Mouse (Mus musculus) heart, adult 18-20 months (tissue): Measurements from ENCODE around the gene Commd1. TPM values are rescaled to one million over a fixed set of nuclear protein-coding genes. Genes with fewer than 3 reads are reported as not detected.
A peak's percentile ranks its signal among the peaks of the same experiment; 100 is the strongest.

ENCODE experiments used
- DNase-seq, 2 experiments: peaks; one replicate each; pipeline ENCODE4 v3.0.0; 2021 to 2022; ENCODE audit warnings: mixed read lengths in 1 of 2
- total RNA-seq, 2 experiments: library from RNA; stranded (reverse); gene quantifications; 2 replicates each; pipeline ENCODE4 v1.2.3; 2021

The Commd1 gene
- total RNA-seq, 2 experiments from 2014 or later: 154 to 162 TPM

DNA sequence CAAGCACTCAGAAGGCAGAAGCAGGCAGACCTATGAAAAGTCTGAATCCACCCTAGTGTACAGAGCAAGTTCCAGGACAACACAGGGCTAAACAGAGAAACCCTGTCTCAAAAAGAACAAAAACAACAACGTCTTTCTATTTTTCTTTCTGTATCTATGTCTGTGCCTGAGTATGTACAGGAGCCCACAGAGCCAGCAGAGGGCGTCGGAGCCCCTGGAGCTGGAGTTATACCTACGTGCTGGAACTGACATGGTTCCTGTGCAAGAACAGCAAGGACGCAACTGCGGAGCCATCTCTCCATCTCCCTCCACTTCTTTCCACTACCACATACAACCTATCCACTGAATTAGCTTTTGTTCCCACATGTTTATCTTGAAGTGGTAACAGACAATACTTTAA is 32.1 kb downstream of the Commd1 start:
- DNase-seq: no peak

DNA sequence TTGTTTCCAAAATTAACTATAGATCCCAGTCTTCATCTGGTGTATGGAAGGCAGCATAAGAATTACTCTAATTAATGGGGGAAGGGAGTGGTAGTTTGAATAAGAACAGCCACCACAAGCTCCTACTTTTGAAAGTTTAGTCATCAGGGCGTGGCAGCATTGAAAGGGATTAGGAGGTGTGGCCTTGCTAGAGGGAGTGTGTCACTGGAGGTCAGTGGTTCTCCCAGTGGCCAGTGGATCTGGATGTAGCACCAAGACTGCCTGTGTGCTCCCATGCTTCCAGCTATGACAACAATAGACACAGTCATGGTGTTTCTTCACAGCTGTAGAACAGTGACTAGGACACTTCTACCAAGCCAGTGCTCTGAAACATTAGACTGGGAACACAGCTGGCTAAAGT is 33.1 kb downstream of the Commd1 start:
- DNase-seq: no peak

GRCm38 (mm10) chr11:22938983-22939382 is 43.2 kb downstream of the Commd1 start:
- no peak for DNase-seq

DNA sequence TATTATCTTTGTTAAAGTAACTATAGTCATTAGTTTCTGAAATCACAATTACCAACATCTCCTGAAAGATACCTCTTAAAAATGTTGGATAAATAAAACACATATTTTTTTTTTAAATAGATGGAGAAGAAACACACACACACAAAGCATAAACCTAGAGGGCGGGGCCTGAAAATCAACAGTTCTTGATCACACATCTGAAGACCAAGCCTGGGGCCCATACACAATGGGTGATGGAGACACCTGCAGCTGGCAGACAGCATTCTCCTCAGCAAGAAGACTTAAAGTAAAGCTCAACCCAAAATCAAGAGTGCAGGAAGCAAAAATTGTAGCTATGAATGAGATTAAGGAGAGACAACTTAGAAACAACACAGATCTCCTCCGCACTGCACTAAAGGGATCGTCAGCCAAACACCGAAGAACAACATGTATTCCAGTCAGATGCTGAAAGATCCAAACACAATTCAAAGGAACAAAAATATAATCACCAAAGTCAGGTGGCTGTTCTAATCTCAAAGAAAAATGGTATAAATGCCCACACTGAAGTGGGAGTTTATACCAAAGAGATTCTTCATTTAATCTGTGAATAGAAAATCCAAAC is 44.4 kb downstream of the Commd1 start:
- no peak for DNase-seq

DNA sequence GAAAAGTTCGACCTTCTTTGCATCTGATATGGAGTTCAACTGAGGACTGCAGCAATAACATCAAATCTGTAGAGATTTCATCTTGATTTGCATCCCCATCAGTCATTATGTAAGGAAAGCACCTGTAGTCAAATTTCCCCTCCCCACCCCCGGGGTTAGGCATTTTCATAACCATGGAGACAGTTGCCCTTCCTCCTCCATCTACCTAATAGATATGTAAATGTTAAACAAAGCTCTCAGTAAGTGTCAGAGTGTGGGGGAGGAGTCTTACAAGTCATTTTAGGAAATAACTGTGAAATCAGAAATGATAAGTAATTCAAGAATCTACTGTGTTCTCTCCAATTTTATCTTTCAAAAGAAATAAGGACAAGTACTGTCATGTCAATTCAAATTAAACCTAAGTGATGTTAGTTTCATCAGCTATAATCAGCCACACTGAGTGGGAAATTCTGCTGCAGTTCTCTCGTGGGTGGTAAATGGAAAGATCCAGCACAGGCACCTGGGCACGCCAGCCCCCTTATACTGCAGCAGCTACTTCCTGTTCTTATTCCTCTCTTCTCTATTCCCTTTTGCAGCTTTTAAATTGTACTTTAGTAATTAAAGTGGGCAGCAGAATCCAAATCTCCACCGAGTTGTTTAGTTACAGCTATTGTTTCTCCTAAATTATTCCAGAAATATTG is 45.6 kb downstream of the Commd1 start:
- DNase-seq: no peak

DNA sequence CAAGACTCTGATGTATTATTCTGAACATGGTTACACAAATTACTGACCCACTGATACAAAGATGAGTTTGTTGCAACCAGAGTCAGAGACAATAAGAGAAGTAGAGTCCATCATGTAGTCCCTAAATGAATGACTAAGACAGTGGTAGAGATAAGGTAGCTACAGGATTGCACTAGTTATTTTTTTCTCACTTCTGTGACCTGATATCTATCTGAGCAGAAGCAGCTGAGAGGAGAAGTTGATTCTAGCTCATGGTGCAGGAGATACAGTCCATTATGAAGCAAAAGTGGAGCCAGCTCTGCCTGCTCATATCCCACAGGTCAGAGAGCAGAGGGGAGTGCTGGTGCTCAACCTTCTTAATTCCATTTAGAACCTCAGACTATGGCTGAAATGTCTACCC is 50.0 kb downstream of the Commd1 start:
- DNase-seq: no peak

DNA sequence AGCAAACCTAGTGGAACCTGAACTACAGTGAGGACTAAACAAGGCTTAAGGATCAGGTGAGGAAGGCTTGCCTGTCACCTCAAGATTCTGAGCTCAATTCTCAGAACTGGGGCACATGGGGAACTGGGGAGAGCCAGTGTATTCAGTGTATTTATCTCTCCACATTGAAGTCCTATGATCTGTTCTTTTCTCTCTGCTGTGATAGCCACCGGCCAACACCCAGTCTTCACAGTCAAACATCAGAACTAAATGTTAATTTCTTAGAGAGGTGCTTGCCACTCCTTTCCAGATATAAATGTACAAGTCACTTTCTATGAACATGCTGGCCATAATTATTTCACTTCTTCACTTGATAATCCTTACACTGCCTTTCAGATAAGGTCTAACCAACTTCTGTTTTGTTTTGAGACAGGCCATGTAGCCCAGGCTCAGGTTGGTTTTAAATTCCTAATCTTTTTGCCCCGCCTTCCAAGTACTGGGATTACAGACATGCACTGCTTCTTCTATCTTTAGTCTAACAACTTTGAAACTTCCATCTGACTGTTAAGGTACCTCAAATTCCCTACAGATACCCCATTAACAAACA is 50.8 kb downstream of the Commd1 start:
- no peak for DNase-seq

- no peak for DNase-seq
Measured at GRCm38 (mm10) chr11:22930129-22930528, 52.1 kb downstream of the Commd1 start.

DNA sequence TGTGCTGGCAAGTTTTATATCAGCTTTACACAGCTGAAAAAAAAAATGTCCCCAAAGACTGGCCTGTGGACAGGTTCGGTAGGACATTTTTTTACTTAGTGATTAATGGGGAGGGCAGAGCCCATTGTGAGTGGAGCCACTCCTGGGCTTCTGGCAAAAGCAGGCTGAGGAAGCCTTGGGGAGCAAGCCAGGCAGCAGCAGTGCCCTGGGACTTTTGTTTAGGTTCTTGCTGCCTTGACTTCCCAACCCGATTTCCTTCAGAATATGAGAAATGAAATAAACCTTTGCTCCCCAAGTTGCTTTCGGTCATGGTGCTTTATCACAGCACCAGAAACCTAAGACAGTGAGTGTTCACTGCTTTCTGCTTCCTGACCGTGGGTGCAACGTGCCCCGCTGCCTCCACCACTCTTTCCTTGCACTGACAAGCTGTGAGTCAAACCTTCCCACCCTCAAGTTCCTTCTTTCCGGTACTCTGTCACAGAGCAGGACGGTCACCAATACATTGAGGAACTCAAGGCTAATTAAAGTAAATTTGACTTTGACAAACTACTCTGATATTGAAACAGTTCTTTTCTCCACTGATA is 53.5 kb downstream of the Commd1 start:
- peak in 1 of 2 experiments; percentile 16 for DNase-seq

GRCm38 (mm10) chr11:22923606-22924005 is 58.6 kb downstream of the Commd1 start:
- DNase-seq: no peak

GRCm38 (mm10) chr11:22922546-22922945 is 59.6 kb downstream of the Commd1 start:
- DNase-seq: no peak

- DNase-seq: no peak
Measured at GRCm38 (mm10) chr11:22919336-22919735, 62.8 kb downstream of the Commd1 start.

- no peak for DNase-seq
Measured at GRCm38 (mm10) chr11:22917786-22918185, 64.4 kb downstream of the Commd1 start.

GRCm38 (mm10) chr11:22913744-22914143 is 68.4 kb downstream of the Commd1 start:
- DNase-seq: no peak

- peak; percentile 27 to 36 for DNase-seq
Measured at GRCm38 (mm10) chr11:22911831-22912230, 70.4 kb downstream of the Commd1 start.

DNA sequence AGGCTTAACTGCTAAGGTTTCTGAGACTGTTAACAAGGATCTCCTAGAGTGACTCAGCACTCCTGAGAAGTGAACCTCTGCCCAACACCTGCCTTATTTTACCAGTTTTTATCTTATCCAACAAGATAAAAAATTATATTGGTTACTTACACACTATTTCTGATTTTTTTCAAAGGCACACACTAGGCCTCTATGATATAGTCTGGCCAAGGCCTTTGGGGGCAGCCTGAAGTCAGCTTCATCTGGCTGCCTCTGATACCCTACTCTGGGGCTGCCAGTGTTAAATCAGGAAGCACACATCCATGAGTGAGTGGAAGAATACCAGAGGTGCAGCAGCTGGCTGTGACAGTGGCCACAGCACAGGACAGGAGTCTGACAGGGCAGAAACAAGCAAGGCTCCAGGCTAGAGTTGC is 75.7 kb downstream of the Commd1 start:
- DNase-seq: no peak

DNA sequence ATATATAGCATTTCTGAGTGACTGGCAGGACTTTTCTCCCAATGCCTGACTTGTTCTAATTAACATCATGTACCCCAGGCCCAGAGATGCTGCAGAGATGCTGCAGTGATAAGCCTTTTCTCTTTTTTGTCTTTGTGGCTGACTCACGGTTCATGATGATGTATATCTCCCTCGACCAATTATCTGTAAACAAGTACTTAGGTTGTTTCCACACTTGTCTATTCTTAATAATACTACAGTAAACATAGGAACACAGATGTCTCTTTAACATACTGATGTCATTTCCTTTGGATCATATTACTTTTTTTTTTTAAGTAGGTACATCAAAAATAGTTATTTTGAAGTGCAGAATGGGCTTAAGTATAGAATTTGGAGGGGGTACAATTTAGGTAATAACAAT is 79.3 kb downstream of the Commd1 start:
- DNase-seq: no peak

GRCm38 (mm10) chr11:22900041-22900440 is 82.1 kb downstream of the Commd1 start:
- no peak for DNase-seq

GRCm38 (mm10) chr11:22897642-22898041 is 84.5 kb downstream of the Commd1 start:
- no peak for DNase-seq

DNA sequence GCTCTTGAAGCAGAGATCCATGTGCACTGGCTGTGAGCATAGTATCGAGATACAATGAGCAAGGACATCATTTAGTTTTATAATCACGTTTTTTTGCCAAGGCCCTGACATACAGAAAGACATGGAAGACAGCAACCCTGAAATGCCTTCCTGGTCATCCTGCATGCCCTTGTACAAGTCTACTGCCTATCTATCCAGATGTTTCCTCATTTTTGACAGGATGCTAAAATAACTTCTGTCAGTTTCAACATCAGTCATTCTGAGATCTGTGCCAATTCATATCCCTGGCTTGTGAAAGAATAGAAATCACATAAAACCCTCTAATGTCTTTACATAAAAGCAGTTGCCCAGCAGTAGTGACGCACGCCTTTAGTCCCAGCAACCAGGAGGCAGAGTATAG is 85.1 kb downstream of the Commd1 start:
- DNase-seq: no peak

DNA sequence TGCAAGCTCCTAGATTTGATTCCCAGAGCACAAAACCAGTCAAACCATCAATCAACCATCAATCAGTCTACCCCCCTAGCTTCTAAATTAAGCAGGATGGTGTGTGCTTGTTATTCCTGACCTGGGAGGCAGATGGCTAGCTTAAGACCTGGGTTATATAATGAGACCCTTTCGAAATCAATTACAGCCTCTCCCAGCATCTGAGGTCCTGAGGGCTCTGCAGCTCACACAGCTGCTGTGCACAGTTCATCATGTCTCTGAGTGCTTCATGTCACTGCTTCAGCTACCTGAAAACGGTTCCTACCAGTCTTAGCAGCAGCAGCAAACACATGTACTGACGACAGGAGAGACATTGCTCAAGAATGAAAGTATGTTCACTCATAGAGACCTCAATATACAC is 89.1 kb downstream of the Commd1 start:
- no peak for DNase-seq

DNA sequence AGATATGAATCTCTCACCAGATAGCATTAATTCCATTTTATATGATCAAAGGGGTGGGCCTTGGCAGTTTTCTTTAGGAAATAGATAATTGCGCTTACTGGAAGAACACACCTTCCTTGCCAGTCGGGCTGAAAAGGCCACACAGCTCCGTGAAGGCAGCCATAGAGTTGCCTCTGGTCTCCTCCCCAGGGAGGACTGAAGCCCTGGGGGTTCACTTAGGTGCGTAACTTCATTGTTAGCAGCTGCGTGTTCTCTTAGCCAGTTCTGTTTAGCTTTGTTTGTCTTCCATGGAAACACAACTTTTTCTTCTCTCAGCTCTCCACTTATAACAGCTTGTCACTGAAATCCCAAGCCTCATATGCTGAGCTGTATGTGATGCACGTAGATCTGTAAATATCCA is 89.7 kb downstream of the Commd1 start:
- DNase-seq: no peak

- peak in 1 of 2 experiments; percentile 38 for DNase-seq
Measured at GRCm38 (mm10) chr11:22891876-22892275, 90.3 kb downstream of the Commd1 start.
